Mouse (Mus musculus) urinary bladder, postnatal 4 days (tissue): ENCODE data around the gene Zfp747.

Source experiments
- DNase-seq, 2 experiments: peaks; one replicate each; pipeline ENCODE4 v3.0.0; 2021 to 2022; ENCODE audit warnings: low spot score in 2 of 2

Zfp747 gene

DNA sequence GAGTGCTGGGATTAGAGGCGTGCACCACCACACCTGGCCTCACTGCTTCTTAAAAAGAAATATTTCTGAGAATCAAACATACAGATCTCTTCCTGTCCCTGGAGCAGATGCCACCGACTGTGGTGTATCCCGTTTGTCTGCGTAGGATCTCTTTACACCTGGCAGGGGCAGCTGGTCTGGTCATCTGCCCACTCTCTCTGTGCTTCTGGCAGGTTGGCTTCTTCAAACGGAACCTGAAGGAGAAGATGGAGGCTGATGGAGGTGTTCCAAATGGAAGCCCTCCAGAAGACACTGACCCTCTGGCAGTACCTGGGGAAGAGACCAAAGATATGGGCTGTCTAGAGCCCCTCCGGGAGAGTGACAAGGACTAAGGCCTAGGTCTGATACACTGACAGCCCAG is 42.6 kb downstream of the Zfp747 start:
- DNase-seq: no peak

DNA sequence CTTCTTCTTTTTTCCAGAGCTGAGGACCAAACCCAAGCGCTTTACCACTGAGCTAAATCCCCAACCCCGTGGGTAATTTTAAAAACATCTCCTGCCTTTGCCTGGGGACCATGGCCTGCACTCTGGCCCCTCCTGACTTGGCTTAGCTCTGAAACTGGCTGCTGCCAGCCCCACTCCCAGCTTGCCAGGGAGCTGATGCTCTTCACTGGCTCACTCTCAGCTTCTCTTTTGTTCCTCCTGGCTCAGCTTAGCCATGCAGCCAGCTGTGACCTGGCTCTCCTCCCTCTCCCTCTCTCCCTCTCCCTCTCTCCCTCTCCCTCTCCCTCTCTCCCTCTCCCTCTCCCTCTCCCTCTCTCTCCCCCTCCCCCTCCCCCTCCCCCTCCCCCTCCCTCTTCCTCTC is 49.2 kb downstream of the Zfp747 start:
- no peak for DNase-seq

DNA sequence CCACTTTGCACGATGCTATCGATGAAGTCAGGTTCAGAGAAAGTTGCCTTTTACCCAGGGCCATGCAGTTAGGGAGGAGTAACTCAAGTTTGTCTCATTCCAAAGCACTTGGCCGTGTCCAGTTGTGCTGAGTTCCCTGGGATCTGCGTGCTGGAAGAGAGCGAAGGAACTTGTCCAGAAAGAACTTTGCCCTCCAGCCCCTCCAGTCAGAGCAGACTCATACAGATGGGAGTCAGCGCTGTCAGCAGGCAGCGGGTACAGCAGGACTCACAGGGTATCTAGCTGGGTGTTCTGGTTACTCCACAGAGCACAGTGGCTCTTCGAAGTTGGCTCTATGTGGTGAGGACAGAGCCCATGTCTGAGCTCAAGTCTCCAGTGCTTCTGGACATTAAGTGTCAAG is 50.3 kb downstream of the Zfp747 start:
- no peak for DNase-seq

DNA sequence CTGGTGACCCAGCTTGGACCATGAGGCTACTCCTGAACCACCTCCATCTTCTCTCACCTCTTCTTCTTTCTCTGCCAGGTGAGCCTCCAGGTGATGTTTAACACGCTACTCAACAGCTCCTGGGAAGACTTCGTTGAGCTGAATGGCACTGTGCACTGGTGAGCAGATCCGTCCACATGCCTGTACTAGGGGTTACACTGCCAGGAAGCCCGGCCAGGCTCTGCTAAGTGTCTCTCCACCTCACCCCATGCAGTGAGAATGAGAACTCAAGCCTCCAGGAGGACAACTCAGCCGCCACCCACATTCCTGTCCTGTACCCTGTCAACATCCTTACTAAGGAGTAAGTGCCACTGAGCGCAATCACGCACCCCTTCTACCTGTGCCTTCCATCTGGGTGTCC is 50.9 kb downstream of the Zfp747 start:
- DNase-seq: no peak
